23 mouse cellular contexts compared by ENCODE assay signal in the genomic region with DNA sequence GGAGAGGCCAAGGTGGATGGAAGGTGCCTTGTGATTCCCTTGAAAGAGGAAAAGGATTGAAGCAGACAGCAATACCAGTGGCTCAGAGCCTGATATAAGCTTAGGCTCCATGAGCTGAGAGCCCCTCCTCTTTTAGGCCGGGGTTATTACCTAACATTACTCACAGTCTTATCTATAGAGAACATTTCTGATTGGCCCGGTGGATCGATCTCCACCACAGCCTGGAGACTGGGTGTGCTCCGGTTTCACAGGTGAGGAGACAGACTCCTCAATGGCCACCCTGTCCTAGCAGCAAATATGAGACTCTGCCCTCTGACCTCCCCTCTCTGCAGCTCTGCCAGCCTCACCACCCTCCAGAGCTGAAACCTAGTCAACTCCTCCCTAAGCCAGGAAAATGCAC. TPM values are rescaled to one million over a fixed set of nuclear protein-coding genes. Genes with fewer than 3 reads are reported as not detected.
DNase-seq lines count a peak whose midpoint lies in the region; ATAC-seq lines count a peak whose summit lies in the region.
"Had no signal": no experiment of that assay in that cellular context is flagged by ENCODE, and none has a peak within 500 bp of the region (broad histone marks: within the 10 kb centered on the region; RNA-seq: fewer than 3 reads in every experiment).

No protein-coding gene starts in this region.

- H3K27me3 ChIP-seq in limb, embryonic 11.5 days (ENCODE audit: control insufficient read depth, insufficient read depth, low read length): peaks cover 58% of the 10 kb centered on the region
- H3K27me3 ChIP-seq in limb, embryonic 10.5 days (ENCODE audit: low read depth, poor library complexity, severe bottlenecking): peaks cover 72% of the 10 kb centered on the region
- H3K27me3 ChIP-seq in liver, embryonic 16.5 days (ENCODE audit: control insufficient read depth, insufficient read depth, low read depth, low read length): peaks cover 41% of the 10 kb centered on the region
- H3K27me3 ChIP-seq in stomach, embryonic 16.5 days (ENCODE audit: control insufficient read depth, insufficient read depth, low read length): peaks cover 48% of the 10 kb centered on the region

- H3K4me2 ChIP-seq in limb, embryonic 11.5 days (ENCODE audit: low read depth, severe bottlenecking): no peak overlapping the region
- H3K4me2 ChIP-seq in liver, embryonic 16.5 days (ENCODE audit: low read depth, low read length): no peak overlapping the region
- H3K4me2 ChIP-seq in stomach, embryonic 16.5 days (ENCODE audit: low read depth, low read length): no peak overlapping the region
- H3K4me2 ChIP-seq: embryonic facial prominence, embryonic 13.5 days; forebrain, embryonic 12.5 days; hindbrain, embryonic 12.5 days had no signal

- H3K36me3 ChIP-seq in limb, embryonic 11.5 days (ENCODE audit: control insufficient read depth, insufficient read depth, low read length): no peaks in the 10 kb centered on the region
- no peaks in the 10 kb centered on the region for H3K36me3 ChIP-seq in limb, embryonic 10.5 days
- no peaks in the 10 kb centered on the region for H3K36me3 ChIP-seq in liver, embryonic 16.5 days (ENCODE audit: control insufficient read depth, insufficient read depth)
- no peaks in the 10 kb centered on the region for H3K36me3 ChIP-seq in stomach, embryonic 16.5 days (ENCODE audit: control insufficient read depth, insufficient read depth, low read length)
- H3K36me3 ChIP-seq: embryonic facial prominence, embryonic 13.5 days; forebrain, embryonic 12.5 days; G1E; hindbrain, embryonic 12.5 days had no signal

- no peak overlapping the region for H3K27ac ChIP-seq in limb, embryonic 11.5 days (replicated peaks; ENCODE audit: low read depth, low read length)
- no peak overlapping the region for H3K27ac ChIP-seq in limb, embryonic 10.5 days
- H3K27ac ChIP-seq in liver, embryonic 16.5 days (ENCODE audit: low read length): no peak overlapping the region
- H3K27ac ChIP-seq in stomach, embryonic 16.5 days (ENCODE audit: low read length): no peak overlapping the region
- H3K27ac ChIP-seq: embryonic facial prominence, embryonic 13.5 days; forebrain, embryonic 12.5 days; heart, adult 2 months; hindbrain, embryonic 12.5 days had no signal

- peaks cover 4% of the 10 kb centered on the region for H3K4me1 ChIP-seq in limb, embryonic 11.5 days (ENCODE audit: control insufficient read depth, insufficient read depth, low read length)
- H3K4me1 ChIP-seq in limb, embryonic 10.5 days: peaks cover 27% of the 10 kb centered on the region
- peaks cover 3% of the 10 kb centered on the region; the same call in 1 of the 2 replicates for H3K4me1 ChIP-seq in liver, embryonic 16.5 days (ENCODE audit: control insufficient read depth, low read depth, low read length)
- H3K4me1 ChIP-seq in stomach, embryonic 16.5 days (ENCODE audit: control insufficient read depth, insufficient read depth, low read length): peaks cover 19% of the 10 kb centered on the region

- no peaks in the 10 kb centered on the region for H3K9me3 ChIP-seq in limb, embryonic 11.5 days (ENCODE audit: control insufficient read depth, low read length)
- H3K9me3 ChIP-seq in limb, embryonic 10.5 days (replicated peaks): no peaks in the 10 kb centered on the region
- no peaks in the 10 kb centered on the region for H3K9me3 ChIP-seq in liver, embryonic 16.5 days (replicated peaks; ENCODE audit: control insufficient read depth, low read length)
- H3K9me3 ChIP-seq in stomach, embryonic 16.5 days (replicated peaks; ENCODE audit: control insufficient read depth, low read length): no peaks in the 10 kb centered on the region
- H3K9me3 ChIP-seq: embryonic facial prominence, embryonic 13.5 days; forebrain, embryonic 12.5 days; hindbrain, embryonic 12.5 days had no signal

- H3K4me3 ChIP-seq in limb, embryonic 11.5 days (ENCODE audit: low read depth, low read length): no peak overlapping the region
- no peak overlapping the region for H3K4me3 ChIP-seq in limb, embryonic 10.5 days
- no peak overlapping the region for H3K4me3 ChIP-seq in liver, embryonic 16.5 days (ENCODE audit: low read depth, low read length)
- H3K4me3 ChIP-seq in stomach, embryonic 16.5 days (replicated peaks; ENCODE audit: low read length): no peak overlapping the region
- H3K4me3 ChIP-seq: embryonic facial prominence, embryonic 13.5 days; forebrain, embryonic 12.5 days; heart, adult 2 months; hindbrain, embryonic 12.5 days had no signal

- 54% methylated on average over 4 of the region's 4 CpGs for WGBS in limb, embryonic 11.5 days
- WGBS in limb, embryonic 10.5 days: 53% methylated on average over 4 of the region's 4 CpGs
- 39% methylated on average over 4 of the region's 4 CpGs for WGBS in liver, embryonic 16.5 days (ENCODE audit: insufficient replicate concordance)
- 39% methylated on average over 4 of the region's 4 CpGs for WGBS in stomach, embryonic 16.5 days

- no peak overlapping the region for H3K9ac ChIP-seq in limb, embryonic 11.5 days (ENCODE audit: low read length)
- H3K9ac ChIP-seq in liver, embryonic 16.5 days (ENCODE audit: low read depth, low read length): no peak overlapping the region
- H3K9ac ChIP-seq in stomach, embryonic 16.5 days (ENCODE audit: low read length): no peak overlapping the region
- H3K9ac ChIP-seq: embryonic facial prominence, embryonic 13.5 days; forebrain, embryonic 12.5 days; hindbrain, embryonic 12.5 days had no signal

- DNase-seq in heart, adult 11 months: peak; percentile 70
- DNase-seq in heart, adult 8-10 months (ENCODE audit: low spot score): no peak
- DNase-seq in limb, embryonic 11.5 days (ENCODE audit: low spot score): peak; percentile 19
- DNase-seq in limb, embryonic 10.5 days (ENCODE audit: low spot score): no peak
- no peak for DNase-seq in right cerebral cortex, adult 18-20 months
- DNase-seq: adrenal gland, postnatal 14 days; B cell, adult 2 months; cerebellum, adult 11-12 months; cerebellum, adult 9-10 months; cerebellum, postnatal 36 days; gastrocnemius, postnatal 10 days; heart, adult 2 months; heart, postnatal 10 days; heart, postnatal 4 days had no signal

- ATAC-seq in limb, embryonic 11.5 days (ENCODE audit: insufficient number of reproducible peaks, low FRiP score, low TSS enrichment, low read depth): no peak
- ATAC-seq in liver, embryonic 16.5 days (ENCODE audit: low read depth): peak; percentile 45; the same call in 1 of the 2 replicates
- peak; percentile 39; the same call in 1 of the 2 replicates for ATAC-seq in stomach, embryonic 16.5 days (ENCODE audit: insufficient read depth, low FRiP score)
- no peak for ATAC-seq in megakaryocyte progenitor cell, adult 5-6 weeks (replicated peaks; ENCODE audit: poor library complexity)
- ATAC-seq: CD4-positive, CD25-positive, alpha-beta regulatory T cell, adult 4 months; forebrain, embryonic 16.5 days had no signal

RNA-seq across cellular contexts. Expression of a gene that starts 3.4 kb away (rescaled TPM):
- under 1 TPM; 0.11 to 0.31 (median 0.16) TPM for total RNA-seq in heart, adult 8-10 months (2022)
- 0.08 and 0.14 TPM in 2 replicates for polyA plus RNA-seq in limb, embryonic 11.5 days (2014; fragmentation: Nextera tagmentation; extraction: Ambion mirVana)
- 0.16 TPM in 1 of 2 replicates, not detected in the other for polyA plus RNA-seq in limb, embryonic 10.5 days (2016; fragmentation: Nextera tagmentation; extraction: Ambion mirVana)
- 0.02 TPM in 1 of 2 replicates, not detected in the other for polyA plus RNA-seq in liver, embryonic 16.5 days (2015; fragmentation: Nextera tagmentation; extraction: Ambion mirVana)
- polyA plus RNA-seq in stomach, embryonic 16.5 days (2015; fragmentation: Nextera tagmentation; extraction: Ambion mirVana): 0.48 and 0.82 TPM in 2 replicates
- total RNA-seq in megakaryocyte progenitor cell, adult 5-6 weeks (2015): 0.02 and 0.07 TPM in 2 replicates
- not detected in 2 replicates for total RNA-seq in megakaryocyte progenitor cell, adult 5-6 weeks (2017)
- total RNA-seq: heart, adult 2 months; heart, postnatal 10 days; heart, postnatal 4 days had no signal
- polyA plus RNA-seq: G1E; heart, adult 2 months had no signal

Comparison
In these comparisons a context has a peak if more than half of its experiments do, and no peak if none do; other contexts are left out.
1. DNase-seq: peak in heart, adult 11 months (single experiment) and limb, embryonic 11.5 days (single experiment); none in heart, adult 8-10 months (single experiment), limb, embryonic 10.5 days (single experiment) and right cerebral cortex, adult 18-20 months (single experiment).
2. ATAC-seq: peak in liver, embryonic 16.5 days (single experiment) and stomach, embryonic 16.5 days (single experiment); none in limb, embryonic 11.5 days (single experiment) and megakaryocyte progenitor cell, adult 5-6 weeks (single experiment).